Mouse (Mus musculus) liver, embryonic 18 days (tissue): ENCODE measurements around the gene Chmp1a. TPM values are rescaled to one million over a fixed set of nuclear protein-coding genes. Genes with fewer than 3 reads are reported as not detected.

Experiments
- polyA plus RNA-seq: library from polyadenylated mRNA; depleted of rRNA; stranded (reverse); fragments of >200 nt; gene quantifications from 2 replicates; pipeline ENCODE4 v1.2.3, GENCODE M21; 2012; rRNA removed

The Chmp1a gene
- polyA plus RNA-seq: 33.2 and 35.7 TPM in 2 replicates

GRCm38 (mm10) chr8:123212321-123213117 is at the start of gene Chmp1a, which contains the start of gene Spata33:
Gene Chmp1a, minus strand, starts transcription at chr8:123212763.
Gene Spata33, plus strand, starts transcription at chr8:123212832.

GRCm38 (mm10) chr8:123254099-123254885 is 41.7 kb upstream of the Chmp1a start, which contains the start of the genes Zfp276 and Vps9d1:
Gene Zfp276, plus strand, starts transcription at chr8:123254195.
Gene Vps9d1, minus strand, starts transcription at chr8:123254348.

GRCm38 (mm10) chr8:123235520-123236497 is 23.2 kb upstream of the Chmp1a start, which contains the start of gene Spata2l:
Gene Spata2l, minus strand, starts transcription at chr8:123236233.

GRCm38 (mm10) chr8:123224278-123225266 is 12.0 kb upstream of the Chmp1a start, which contains the start of gene Cdk10:
Gene Cdk10, plus strand, starts transcription at chr8:123224842.

GRCm38 (mm10) chr8:123185566-123186409 is 26.8 kb downstream of the Chmp1a start, which contains the start of gene Dpep1:
Gene Dpep1, plus strand, starts transcription at chr8:123186242.

GRCm38 (mm10) chr8:123157888-123158465 is 54.6 kb downstream of the Chmp1a start, which contains the start of gene Sult5a1:
Gene Sult5a1, minus strand, starts transcription at chr8:123158315.

Other genes starting within 250 kb of the Chmp1a start
- gene Ankrd11, start 170.5 kb downstream of the Chmp1a start, polyA plus RNA-seq: 10.5 and 12.9 TPM in 2 replicates
- 19.8 and 22.2 TPM in 2 replicates for gene Spg7, start 149.8 kb downstream of the Chmp1a start, polyA plus RNA-seq
- 1,316 and 1,353 TPM in 2 replicates for gene Rpl13, start 110.4 kb downstream of the Chmp1a start, polyA plus RNA-seq
- 0.37 and 0.63 TPM in 2 replicates for gene Cpne7, start 95.4 kb downstream of the Chmp1a start, polyA plus RNA-seq
- gene Sult5a1, start 54.4 kb downstream of the Chmp1a start, polyA plus RNA-seq: 2.2 and 2.3 TPM in 2 replicates
- gene Dpep1, start 26.5 kb downstream of the Chmp1a start, polyA plus RNA-seq: 0.94 and 1.0 TPM in 2 replicates
- gene Spata33, start 69 bp upstream of the Chmp1a start, polyA plus RNA-seq: 0.17 and 0.26 TPM in 2 replicates
- gene Cdk10, start 12.1 kb upstream of the Chmp1a start, polyA plus RNA-seq: 19.0 and 23.9 TPM in 2 replicates
- 2.6 and 3.0 TPM in 2 replicates for gene Spata2l, start 23.5 kb upstream of the Chmp1a start, polyA plus RNA-seq
- 11.1 and 11.2 TPM in 2 replicates for gene Zfp276, start 41.4 kb upstream of the Chmp1a start, polyA plus RNA-seq
- 9.4 and 12.3 TPM in 2 replicates for gene Vps9d1, start 41.6 kb upstream of the Chmp1a start, polyA plus RNA-seq
- gene Fanca, start 105.8 kb upstream of the Chmp1a start, polyA plus RNA-seq: 11.6 and 12.2 TPM in 2 replicates
- gene Spire2, start 120.0 kb upstream of the Chmp1a start, polyA plus RNA-seq: 1.7 and 1.8 TPM in 2 replicates
- 59.3 and 59.6 TPM in 2 replicates for gene Tcf25, start 161.0 kb upstream of the Chmp1a start, polyA plus RNA-seq
- 0.01 TPM in 1 of 2 replicates, not detected in the other for gene Mc1r, start 194.3 kb upstream of the Chmp1a start, polyA plus RNA-seq
- gene Tubb3, start 198.7 kb upstream of the Chmp1a start, polyA plus RNA-seq: 0.24 and 0.32 TPM in 2 replicates
- 9.1 and 9.3 TPM in 2 replicates for gene Def8, start 210.8 kb upstream of the Chmp1a start, polyA plus RNA-seq